Mouse (Mus musculus): Measurements from ENCODE around the gene Tmem170. TPM values are rescaled to one million over a fixed set of nuclear protein-coding genes. Genes with fewer than 3 reads are reported as not detected.
A peak's percentile ranks its signal among the peaks of the same experiment; 100 is the strongest.

Tmem170 gene
- total and polyA plus RNA-seq, 2 experiments from 2014 or later = 2.1 to 3.6 TPM

DNA sequence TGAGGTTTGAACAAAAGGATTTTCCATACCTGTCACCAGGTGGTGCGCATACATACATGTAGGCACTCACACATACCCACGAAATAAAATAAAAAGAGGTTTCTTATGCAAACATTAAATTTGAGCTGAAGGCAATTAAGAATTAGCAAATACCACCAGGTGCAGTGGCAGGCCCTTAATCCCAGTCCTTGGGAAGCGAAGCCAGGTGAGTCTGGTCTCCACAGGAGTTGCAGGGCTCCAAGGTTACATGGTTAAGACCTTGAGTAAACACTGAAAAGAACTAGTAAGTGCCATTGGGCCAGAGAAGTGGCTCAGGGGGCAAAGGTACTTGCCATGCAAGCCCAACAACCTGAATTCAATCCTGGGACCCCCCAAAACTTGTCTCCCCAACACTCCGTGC is 7.1 kb upstream of the Tmem170 start:
- no peak for ATAC-seq (ENCODE audit: low FRiP score)
- 85% methylated on average over 4 of the region's 4 CpGs for WGBS
- H3K27ac ChIP-seq (ENCODE audit: low read depth, low read length) = no peak overlapping the region
- no peak for TF ChIP-seq CTCF (IDR thresholded peaks at IDR 0.05)
- peaks cover 6% of the 10 kb centered on the region; the same call in 1 of the 2 replicates for H3K27me3 ChIP-seq (ENCODE audit: insufficient read depth, low read length)
- H3K36me3 ChIP-seq (ENCODE audit: insufficient read depth, low read length) = no peaks in the 10 kb centered on the region
- no peak overlapping the region for H3K4me3 ChIP-seq (ENCODE audit: low read depth, low read length)
- H3K9me3 ChIP-seq (ENCODE audit: low read length) = no peaks in the 10 kb centered on the region
- DNase-seq (ENCODE audit: low spot score) = no peak
- H3K4me2 ChIP-seq (ENCODE audit: low read depth, low read length, poor library complexity, severe bottlenecking) = no peak overlapping the region
- H3K9ac ChIP-seq (replicated peaks; ENCODE audit: low read length, poor library complexity, severe bottlenecking) = no peak overlapping the region
- no peaks in the 10 kb centered on the region for H3K4me1 ChIP-seq (ENCODE audit: insufficient read depth, low read length)

DNA sequence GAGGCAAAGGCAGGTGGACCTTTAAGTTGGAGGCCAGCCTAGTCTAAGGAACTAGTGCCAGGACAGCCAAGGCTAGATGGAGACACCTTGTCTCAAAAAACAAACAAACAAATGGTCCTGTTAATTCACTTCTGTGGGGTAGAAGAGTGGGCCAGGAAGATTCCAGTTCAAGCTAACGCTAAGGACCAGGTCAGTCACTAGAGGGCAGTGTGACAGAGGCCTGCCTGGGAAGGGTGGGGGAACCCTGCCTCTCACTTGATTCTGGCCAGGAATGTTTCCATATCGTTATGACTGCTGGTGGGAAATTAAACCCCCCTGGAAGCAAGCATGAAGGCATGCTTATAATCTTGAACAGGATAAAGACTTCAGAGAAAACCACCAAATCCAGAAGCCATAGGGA is 5.0 kb upstream of the Tmem170 start:
- WGBS = 0% methylated on average over 2 of the region's 2 CpGs
- no peak overlapping the region for H3K4me3 ChIP-seq (ENCODE audit: low read depth, low read length)
- no peaks in the 10 kb centered on the region for H3K4me1 ChIP-seq (ENCODE audit: insufficient read depth, low read length)
- H3K27ac ChIP-seq (ENCODE audit: low read depth, low read length) = no peak overlapping the region
- no peaks in the 10 kb centered on the region for H3K36me3 ChIP-seq (ENCODE audit: insufficient read depth, low read length)
- DNase-seq (ENCODE audit: low spot score) = peak; percentile 65
- ATAC-seq (ENCODE audit: low FRiP score) = no peak
- H3K9ac ChIP-seq (replicated peaks; ENCODE audit: low read length, poor library complexity, severe bottlenecking) = no peak overlapping the region
- H3K9me3 ChIP-seq (ENCODE audit: low read length) = no peaks in the 10 kb centered on the region
- peak; percentile 83 for TF ChIP-seq CTCF (IDR thresholded peaks at IDR 0.05)
- no peak overlapping the region for H3K4me2 ChIP-seq (ENCODE audit: low read depth, low read length, poor library complexity, severe bottlenecking)
- no peaks in the 10 kb centered on the region for H3K27me3 ChIP-seq (ENCODE audit: insufficient read depth, low read length)

DNA sequence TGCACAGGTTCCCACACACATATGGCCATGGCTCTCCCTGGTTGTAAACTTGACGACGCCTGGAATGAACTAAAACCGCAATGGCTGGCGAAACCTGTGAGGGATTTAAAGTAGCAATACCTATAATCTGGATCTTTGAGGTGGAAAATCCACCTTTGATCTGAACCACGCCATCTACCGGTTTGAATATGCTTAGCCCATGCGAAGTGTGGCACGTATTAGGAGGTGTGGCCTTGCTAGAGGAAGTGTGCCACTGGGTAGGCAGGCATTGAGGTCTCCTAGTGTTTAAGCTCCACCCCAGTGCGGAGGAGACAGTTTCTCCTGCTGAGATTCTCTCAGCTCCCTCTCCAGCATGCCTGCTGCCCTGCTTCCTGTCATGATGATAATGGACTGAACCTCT is 1.2 kb upstream of the Tmem170 start:
- no peaks in the 10 kb centered on the region for H3K4me1 ChIP-seq (ENCODE audit: insufficient read depth, low read length)
- whole genome bisulfite sequencing = 71% methylated on average over 9 of the region's 9 CpGs

DNA sequence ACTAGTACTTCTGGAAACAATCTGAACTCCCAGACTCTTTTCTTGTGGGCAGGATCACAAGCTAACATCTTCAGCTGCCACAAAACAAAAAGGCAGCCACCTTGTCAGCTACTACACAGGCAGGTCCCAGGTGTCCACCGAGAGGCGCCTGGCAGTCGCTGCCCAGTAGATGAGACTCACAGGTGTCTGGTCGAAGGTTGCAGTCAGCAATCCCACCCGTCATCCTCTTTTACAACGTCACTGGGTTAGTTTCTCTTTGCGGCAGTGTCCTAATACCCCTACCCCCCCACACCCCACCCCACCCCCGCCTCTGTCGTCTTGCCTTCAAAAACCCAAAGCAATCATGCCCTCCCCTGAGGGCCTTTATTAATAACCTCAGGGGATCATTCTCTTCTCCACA is 792 bp downstream of the Tmem170 start:
- ATAC-seq (ENCODE audit: low FRiP score) = no peak
- Histone ChIP-seq H3K36me3 (ENCODE audit: insufficient read depth, low read length) (no peaks in the 10 kb centered on the region), H3K9ac (replicated peaks; ENCODE audit: low read length, poor library complexity, severe bottlenecking) (peak overlapping the region; percentile 68), H3K27ac (ENCODE audit: low read depth, low read length) (peak overlapping the region; percentile 57; the same call in 1 of the 2 replicates), H3K4me2 (ENCODE audit: low read depth, low read length, poor library complexity, severe bottlenecking) (peak overlapping the region; percentile 72), H3K4me3 (ENCODE audit: low read depth, low read length) (peak overlapping the region; percentile 71), H3K9me3 (ENCODE audit: low read length) (no peaks in the 10 kb centered on the region), H3K27me3 (ENCODE audit: insufficient read depth, low read length) (no peaks in the 10 kb centered on the region), H3K4me1 (ENCODE audit: insufficient read depth, low read length) (no peaks in the 10 kb centered on the region)
- DNase-seq (ENCODE audit: low spot score) = no peak
- TF ChIP-seq CTCF (IDR thresholded peaks at IDR 0.05) = no peak
- 28% methylated on average over 9 of the region's 9 CpGs for WGBS

More for the DNA sequence above, 1.2 kb upstream of the Tmem170 start:
- DNase-seq (ENCODE audit: low spot score) (no peak), ATAC-seq (ENCODE audit: low FRiP score) (no peak)
- H3K27ac ChIP-seq (ENCODE audit: low read depth, low read length) = no peak overlapping the region
- TF ChIP-seq CTCF (IDR thresholded peaks at IDR 0.05) = peak; percentile 24; the same call in 1 of the 2 replicates
- H3K27me3 ChIP-seq (ENCODE audit: insufficient read depth, low read length) = no peaks in the 10 kb centered on the region
- H3K4me3 ChIP-seq (ENCODE audit: low read depth, low read length) = no peak overlapping the region
- H3K9me3 ChIP-seq (ENCODE audit: low read length) = no peaks in the 10 kb centered on the region
- H3K4me2 ChIP-seq (ENCODE audit: low read depth, low read length, poor library complexity, severe bottlenecking) = no peak overlapping the region
- H3K9ac ChIP-seq (replicated peaks; ENCODE audit: low read length, poor library complexity, severe bottlenecking) = no peak overlapping the region
- H3K36me3 ChIP-seq (ENCODE audit: insufficient read depth, low read length) = no peaks in the 10 kb centered on the region

DNA sequence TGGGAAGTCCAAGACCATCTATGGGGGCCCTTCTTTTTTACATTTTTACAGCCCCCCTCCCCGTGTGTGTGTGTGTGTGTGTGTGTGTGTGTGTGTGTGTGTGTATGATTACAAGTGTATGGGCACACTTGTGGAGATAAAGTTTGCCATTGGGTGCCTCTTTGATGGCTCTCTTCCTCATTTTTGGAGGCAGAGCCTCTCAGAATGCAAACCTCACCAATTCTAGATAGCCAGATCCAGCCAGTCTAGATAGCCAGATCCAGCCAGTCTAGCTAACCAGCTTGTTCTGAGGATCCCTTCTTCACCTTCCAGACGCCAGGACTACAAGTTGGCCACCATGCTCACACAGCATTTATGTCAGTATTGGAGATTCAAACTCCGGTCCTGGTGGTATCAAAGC is 5.3 kb downstream of the Tmem170 start:
- DNase-seq (ENCODE audit: low spot score) = no peak
- no peak for TF ChIP-seq CTCF (IDR thresholded peaks at IDR 0.05)
- Histone ChIP-seq H3K4me1 (ENCODE audit: insufficient read depth, low read length) (no peaks in the 10 kb centered on the region), H3K36me3 (ENCODE audit: insufficient read depth, low read length) (no peaks in the 10 kb centered on the region), H3K9me3 (ENCODE audit: low read length) (no peaks in the 10 kb centered on the region), H3K4me3 (ENCODE audit: low read depth, low read length) (no peak overlapping the region), H3K27ac (ENCODE audit: low read depth, low read length) (no peak overlapping the region), H3K27me3 (ENCODE audit: insufficient read depth, low read length) (no peaks in the 10 kb centered on the region), H3K9ac (replicated peaks; ENCODE audit: low read length, poor library complexity, severe bottlenecking) (no peak overlapping the region), H3K4me2 (ENCODE audit: low read depth, low read length, poor library complexity, severe bottlenecking) (no peak overlapping the region)
- 82% methylated on average over 3 of the region's 3 CpGs for WGBS
- no peak for ATAC-seq (ENCODE audit: low FRiP score)

GRCm38 (mm10) chr8:111870379-111870778 is 6.2 kb downstream of the Tmem170 start:
- Histone ChIP-seq H3K27ac (ENCODE audit: low read depth, low read length) (no peak overlapping the region), H3K4me3 (ENCODE audit: low read depth, low read length) (no peak overlapping the region), H3K4me2 (ENCODE audit: low read depth, low read length, poor library complexity, severe bottlenecking) (no peak overlapping the region), H3K9ac (replicated peaks; ENCODE audit: low read length, poor library complexity, severe bottlenecking) (no peak overlapping the region), H3K9me3 (ENCODE audit: low read length) (no peaks in the 10 kb centered on the region), H3K4me1 (ENCODE audit: insufficient read depth, low read length) (no peaks in the 10 kb centered on the region), H3K36me3 (ENCODE audit: insufficient read depth, low read length) (peaks cover under 1% of the 10 kb centered on the region; the same call in 1 of the 2 replicates), H3K27me3 (ENCODE audit: insufficient read depth, low read length) (no peaks in the 10 kb centered on the region)
- DNase-seq (ENCODE audit: low spot score) (no peak), ATAC-seq (ENCODE audit: low FRiP score) (no peak)
- no peak for TF ChIP-seq CTCF (IDR thresholded peaks at IDR 0.05)
- WGBS = 95% methylated on average over 2 of the region's 3 CpGs
